Mouse (Mus musculus) liver, postnatal 0 days (tissue): Measurements from ENCODE around the gene Wrb. TPM values are rescaled to one million over a fixed set of nuclear protein-coding genes. Genes with fewer than 3 reads are reported as not detected.
"Not testable (repeated sequence)": the region's sequence is repeated elsewhere in the genome, so short reads cannot be mapped to it uniquely, and the experiment has no call there.

Experiments
- ATAC-seq: fragments of 200-750 bp; cut with Nextera tagmentation; 2 replicates; pipeline ENCODE4 v1.8.0; 2017; ENCODE audit warnings: mild to moderate bottlenecking, moderate library complexity
- DNase-seq: peaks from one replicate; pipeline ENCODE4 v3.0.0-alpha.2; 2016
- H3K27ac ChIP-seq: fragments of 300-500 bp; sonication (generic); 2 replicates; pipeline ENCODE4 v1.5.1; 2014; ENCODE audit warnings: antibody characterized with exemption, moderate library complexity, mild to moderate bottlenecking, low read depth
- H3K27me3 ChIP-seq: fragments of 300-500 bp; sonication (generic); 2 replicates; pipeline ENCODE4 v1.6.1; 2014; ENCODE audit warnings: low read length, control low read depth, mixed read lengths; ENCODE audit not compliant: insufficient read depth
- H3K36me3 ChIP-seq: fragments of 300-500 bp; sonication (generic); replicated peaks from 2 replicates; pipeline ENCODE4 v1.6.1; 2014; ENCODE audit warnings: mild to moderate bottlenecking, control low read depth, low read length, moderate library complexity, mixed read lengths; ENCODE audit not compliant: insufficient read depth
- H3K4me1 ChIP-seq: fragments of 300-500 bp; sonication (generic); 2 replicates; pipeline ENCODE4 v1.6.1; 2014; ENCODE audit warnings: antibody characterized with exemption, mild to moderate bottlenecking, control low read depth; ENCODE audit not compliant: insufficient read depth
- H3K4me2 ChIP-seq: fragments of 300-500 bp; sonication (generic); 2 replicates; pipeline ENCODE4 v1.6.1; 2014; ENCODE audit warnings: low read depth, mild to moderate bottlenecking, low read length, moderate library complexity, mixed read lengths
- H3K4me3 ChIP-seq: fragments of 300-500 bp; sonication (generic); 2 replicates; pipeline ENCODE4 v1.5.1; 2014; ENCODE audit warnings: low read depth, low read length
- H3K9ac ChIP-seq: fragments of 300-500 bp; sonication (generic); replicated peaks from 2 replicates; pipeline ENCODE4 v1.6.1; 2014; ENCODE audit warnings: mild to moderate bottlenecking, moderate library complexity
- H3K9me3 ChIP-seq: fragments of 300-500 bp; sonication (generic); 2 replicates; pipeline ENCODE4 v1.6.1; 2016; ENCODE audit warnings: mild to moderate bottlenecking, control low read depth, low read length, mixed read lengths
- CTCF ChIP-seq: sonication (generic); IDR thresholded peaks from 2 replicates; pipeline ENCODE4 v1.5.1; 2016; ENCODE audit warnings: antibody characterized with exemption, low read depth
- EP300 ChIP-seq: IDR thresholded peaks from 2 replicates; pipeline ENCODE4 v1.6.1; 2016; ENCODE audit warnings: antibody characterized with exemption, low read depth, mild to moderate bottlenecking
- WGBS: fragments of 180-500 bp; shearing (Covaris S2); extraction: QIAGEN DNeasy Blood & Tissue Kit; methylation state at CpG from one replicate; pipeline ENCODE4 v1.1.7; 2014; ENCODE audit not compliant: insufficient replicate concordance; 5-methylcytosine and 5-hydroxymethylcytosine counted together
- polyA plus RNA-seq: library from polyadenylated mRNA; unstranded; fragments of >200 nt; fragmentation: Nextera tagmentation; extraction: Ambion mirVana; gene quantifications from 2 replicates; pipeline ENCODE4 v1.2.1, GENCODE M21; 2015

Wrb gene
- 5.5 and 6.1 TPM in 2 replicates for polyA plus RNA-seq

- no peaks in the 10 kb centered on the region for H3K9me3 ChIP-seq
- H3K27me3 ChIP-seq = no peaks in the 10 kb centered on the region
- peak within 1 kb of the TSS; percentile 93 for H3K4me2 ChIP-seq
- peak; percentile 97 for ATAC-seq
- no peak within 1 kb of the TSS for H3K27ac ChIP-seq
- no peaks in the 10 kb centered on the region for H3K36me3 ChIP-seq
- DNase-seq = peak; percentile 99
- H3K9ac ChIP-seq = peak within 1 kb of the TSS; percentile 65
- peak within 1 kb of the TSS; percentile 69 for H3K4me3 ChIP-seq
- TF ChIP-seq CTCF (peak; percentile 98), EP300 (no peak)
- under 1% methylated on average over 65 of the region's 68 CpGs for WGBS
- peaks cover 3% of the 10 kb centered on the region for H3K4me1 ChIP-seq
Observed at GRCm38 (mm10) chr16:96145110-96145800, at the start of gene Wrb. Wrb (plus strand) TSS chr16:96145407.

DNA sequence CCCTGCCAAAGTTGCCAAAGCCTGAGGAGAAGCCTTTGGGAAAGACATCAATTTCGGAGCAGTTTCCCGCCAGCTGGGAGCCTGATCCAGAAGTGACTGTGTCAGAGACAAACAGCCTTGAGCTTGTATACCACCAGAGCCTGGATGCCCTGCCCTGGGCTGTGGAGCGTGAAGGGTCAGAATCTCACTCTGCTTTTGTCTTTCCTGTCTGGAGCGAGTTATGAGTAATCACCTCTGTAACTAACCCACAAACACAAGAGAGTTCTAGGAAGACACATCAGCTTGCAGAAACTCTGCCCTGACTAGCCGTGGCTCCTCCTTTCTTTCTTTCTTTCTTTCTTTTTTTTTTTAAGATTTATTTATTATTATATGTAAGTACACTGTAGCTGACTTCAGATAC lies 49.2 kb upstream of the Wrb start:
- Histone ChIP-seq H3K9ac (no peak overlapping the region), H3K4me2 (no peak overlapping the region), H3K27me3 (no peaks in the 10 kb centered on the region), H3K36me3 (no peaks in the 10 kb centered on the region), H3K4me3 (no peak overlapping the region), H3K9me3 (no peaks in the 10 kb centered on the region), H3K4me1 (no peaks in the 10 kb centered on the region; the same call in 1 of the 2 replicates), H3K27ac (no peak overlapping the region)
- DNase-seq (no peak), ATAC-seq (no peak)
- 77% methylated on average over 5 of the region's 5 CpGs for WGBS
- TF ChIP-seq CTCF (no peak), EP300 (no peak)

GRCm38 (mm10) chr16:96097811-96098210 lies 47.4 kb upstream of the Wrb start:
- not testable (repeated sequence) for H3K4me3 ChIP-seq, H3K27ac ChIP-seq, H3K27me3 ChIP-seq, H3K4me1 ChIP-seq, DNase-seq, H3K9ac ChIP-seq, ATAC-seq, H3K36me3 ChIP-seq, H3K4me2 ChIP-seq, H3K9me3 ChIP-seq

- Histone ChIP-seq H3K4me1 (no peaks in the 10 kb centered on the region), H3K27me3 (no peaks in the 10 kb centered on the region), H3K4me2 (no peak overlapping the region), H3K4me3 (no peak overlapping the region), H3K27ac (no peak overlapping the region), H3K9me3 (no peaks in the 10 kb centered on the region), H3K9ac (no peak overlapping the region), H3K36me3 (no peaks in the 10 kb centered on the region)
- DNase-seq (no peak), ATAC-seq (no peak)
- TF ChIP-seq CTCF (peak; percentile 56), EP300 (no peak)
- WGBS = 46% methylated on average over 2 of the region's 2 CpGs
Observed at GRCm38 (mm10) chr16:96103036-96103435, 42.2 kb upstream of the Wrb start.

DNA sequence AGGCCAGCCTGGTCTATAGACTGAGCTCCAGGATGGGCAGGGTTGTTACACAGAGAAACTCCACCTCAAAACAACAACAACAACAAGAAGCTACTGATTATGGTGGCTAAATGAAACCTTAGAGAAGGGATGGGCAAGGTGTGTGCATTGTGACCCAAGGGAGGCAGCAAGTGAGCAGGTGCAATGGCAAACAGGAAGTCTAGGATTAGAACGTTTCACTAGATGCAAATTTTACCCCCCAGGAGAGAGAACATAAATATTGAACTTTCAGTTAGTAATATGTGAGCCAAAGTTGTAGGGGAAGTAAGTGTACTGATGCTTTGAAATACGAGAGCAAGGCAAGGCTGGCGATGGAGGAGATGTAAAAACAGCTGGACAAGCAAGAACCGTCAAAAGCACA lies 35.5 kb upstream of the Wrb start:
- no peaks in the 10 kb centered on the region for H3K9me3 ChIP-seq
- ATAC-seq = no peak
- peak overlapping the region; percentile 39; the same call in 1 of the 2 replicates for H3K27ac ChIP-seq
- no peaks in the 10 kb centered on the region for H3K27me3 ChIP-seq
- WGBS = 41% methylated on average over 4 of the region's 4 CpGs
- no peak for DNase-seq
- H3K4me2 ChIP-seq = no peak overlapping the region
- TF ChIP-seq EP300 = no peak
- TF ChIP-seq CTCF = no peak
- no peaks in the 10 kb centered on the region for H3K36me3 ChIP-seq
- no peak overlapping the region for H3K9ac ChIP-seq
- no peak overlapping the region for H3K4me3 ChIP-seq
- no peaks in the 10 kb centered on the region for H3K4me1 ChIP-seq

DNA sequence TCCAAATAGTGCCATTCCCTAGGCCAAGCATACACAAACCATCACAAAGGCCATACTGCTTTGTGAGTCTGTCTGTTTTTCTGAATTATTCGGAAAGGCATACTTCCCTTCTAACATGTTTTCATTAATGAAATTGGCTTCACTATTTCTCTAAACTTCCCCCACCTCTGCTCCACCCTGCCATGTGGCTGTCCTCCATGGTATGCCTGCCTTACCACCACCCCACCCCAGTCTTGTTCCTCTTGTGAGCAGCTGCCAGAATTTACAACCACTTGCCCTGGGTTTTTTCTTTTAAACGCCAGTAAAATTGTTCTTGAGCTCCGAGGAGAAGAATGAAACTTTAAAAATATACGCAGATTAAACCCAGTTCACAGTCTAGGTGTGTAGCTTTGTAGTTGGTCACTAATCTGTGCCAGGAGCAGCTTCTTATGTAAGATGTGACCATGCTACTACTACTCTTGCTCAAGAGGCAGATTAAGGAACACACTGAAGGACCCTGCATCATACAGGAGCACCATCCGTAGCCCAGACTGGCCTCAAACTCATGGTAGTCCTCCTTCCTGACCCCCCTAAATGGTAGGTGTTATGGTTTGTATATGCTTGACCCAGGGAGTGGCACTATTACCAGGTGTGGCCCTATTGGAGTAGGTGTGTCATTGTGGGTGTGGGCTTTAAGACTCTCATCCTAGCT lies 34.4 kb upstream of the Wrb start:
- Histone ChIP-seq H3K36me3 (no peaks in the 10 kb centered on the region), H3K4me2 (no peak overlapping the region), H3K9me3 (no peaks in the 10 kb centered on the region), H3K27me3 (no peaks in the 10 kb centered on the region), H3K27ac (no peak overlapping the region), H3K4me3 (no peak overlapping the region), H3K9ac (no peak overlapping the region), H3K4me1 (no peaks in the 10 kb centered on the region)
- no peak for TF ChIP-seq EP300
- no peak for TF ChIP-seq CTCF
- 74% methylated on average over 5 of the region's 5 CpGs for WGBS
- ATAC-seq (no peak), DNase-seq (no peak)
